Mouse (Mus musculus): ENCODE results near the gene Efcab12.

- TF ChIP-seq ZMIZ1 (IDR thresholded peaks at IDR 0.05; ENCODE audit: low read depth, low read length) = no peak
- no peak for TF ChIP-seq E2F4 (IDR thresholded peaks at IDR 0.05; ENCODE audit: insufficient replicate concordance, low read depth, low read length)
- no peak for TF ChIP-seq CTCF (conservative IDR thresholded peaks at IDR 0.05 in 1 of 2, IDR thresholded peaks at IDR 0.05 in 1 of 2; ENCODE audit: low read depth in 2 of 2, low read length in 2 of 2)
- TF ChIP-seq KAT2A (IDR thresholded peaks at IDR 0.05; ENCODE audit: insufficient replicate concordance, low read length) = no peak
- TF ChIP-seq IRF4 (IDR thresholded peaks at IDR 0.05; ENCODE audit: low read depth, low read length) = no peak
- TF ChIP-seq POLR2A (IDR thresholded peaks at IDR 0.05; ENCODE audit: low read depth, low read length) = no peak
- TF ChIP-seq MAX (IDR thresholded peaks at IDR 0.05; ENCODE audit: low read length) = no peak
These were observed 16.8 kb downstream of the Efcab12 start for GRCm38 (mm10) chr6:115821216-115821993.

Measured in CH12.LX (cell line).